Mouse (Mus musculus) thymus, postnatal 4 days (tissue): ENCODE measurements around the gene Rspo1.

Experiments used
- DNase-seq: peaks from one replicate; pipeline ENCODE4 v3.0.0; 2021

Rspo1 gene

DNA sequence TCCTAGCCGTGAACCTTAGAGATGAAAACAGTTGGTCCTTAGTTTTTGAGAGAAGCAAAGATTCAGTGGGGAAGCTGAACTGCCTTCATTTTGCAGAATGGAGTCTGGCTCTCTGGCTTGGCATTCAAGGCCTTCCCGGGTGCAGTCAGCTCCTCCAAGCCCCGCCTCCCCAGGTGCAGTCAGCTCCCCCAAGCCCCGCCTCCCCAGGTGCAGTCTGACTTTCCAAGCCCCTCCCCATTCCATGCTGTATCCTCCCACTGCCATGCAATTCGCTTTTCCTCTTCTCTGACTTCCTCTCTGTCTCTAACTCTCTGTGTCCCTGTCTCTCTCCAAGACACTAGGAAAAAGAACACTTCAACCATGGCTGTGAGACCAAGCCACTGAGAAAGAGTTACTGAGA is 8.0 kb upstream of the Rspo1 start:
- DNase-seq = no peak

DNA sequence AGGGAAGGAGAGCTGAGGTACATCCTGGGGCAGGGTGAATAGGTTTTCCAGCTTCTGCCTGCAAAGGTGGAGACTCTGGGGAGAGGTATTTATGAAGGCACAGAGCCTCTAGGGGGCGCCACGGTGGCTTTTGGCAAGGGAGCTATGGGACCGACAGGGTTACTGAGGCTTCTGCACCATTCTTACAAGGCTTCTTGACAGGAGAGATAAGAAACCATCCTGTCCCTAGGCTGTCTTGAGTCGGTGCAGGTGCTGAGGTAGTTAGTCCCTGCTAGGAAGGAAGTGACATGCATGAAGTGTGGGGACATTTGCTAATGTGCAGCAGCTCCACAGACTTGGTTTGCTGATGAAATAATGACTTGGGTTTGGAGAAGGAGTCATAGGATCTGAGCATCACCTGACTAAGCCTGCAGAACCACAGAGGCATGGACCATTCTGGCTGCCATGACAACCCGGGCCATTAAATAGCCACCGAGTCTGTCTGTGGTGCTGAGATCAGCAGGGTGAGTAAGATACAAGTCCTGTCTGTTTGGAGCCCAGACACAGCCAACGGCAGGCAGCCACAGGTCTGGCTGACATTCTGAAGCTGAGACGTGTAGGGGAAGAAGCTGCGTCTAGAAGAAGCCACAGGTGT is 2.2 kb upstream of the Rspo1 start:
- peak; percentile 82 for DNase-seq

DNA sequence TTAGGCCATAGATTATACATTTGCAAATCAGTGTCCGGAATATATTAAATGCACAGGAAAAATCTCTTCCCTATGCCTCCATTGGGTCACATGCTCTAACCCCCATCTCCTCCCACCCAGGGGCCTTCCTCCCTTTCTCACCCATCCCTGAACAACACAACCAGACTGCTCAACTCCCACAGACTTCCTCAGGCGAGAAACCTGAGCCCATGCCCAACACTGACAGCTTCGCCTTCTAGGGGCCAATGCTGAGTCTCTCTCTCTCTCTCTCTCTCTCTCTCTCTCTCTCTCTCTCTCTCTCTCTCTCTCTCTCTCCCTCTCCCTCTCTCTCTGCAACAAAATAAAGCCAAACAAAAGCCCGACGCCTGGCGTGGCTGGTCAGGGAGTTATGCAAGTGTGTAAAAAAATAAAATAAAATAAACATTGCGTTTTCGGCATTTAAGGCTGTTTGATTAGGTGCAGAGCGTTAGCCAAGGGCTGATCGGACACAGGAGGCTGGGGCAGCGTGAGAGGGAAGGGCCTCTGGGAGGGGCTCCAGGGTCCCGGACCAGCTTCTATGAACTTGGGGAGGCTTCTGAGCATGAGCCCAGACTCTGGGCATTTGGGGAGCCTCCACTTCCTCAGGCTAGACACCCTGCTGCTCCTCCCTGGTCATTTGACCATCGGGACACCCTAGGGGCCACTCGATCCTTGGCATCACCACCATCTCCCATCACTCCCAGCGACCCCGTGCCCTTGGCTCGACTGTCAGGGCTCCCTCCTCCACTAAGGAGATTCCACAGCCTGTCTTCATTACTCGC is 1.2 kb upstream of the Rspo1 start:
- DNase-seq = no peak

DNA sequence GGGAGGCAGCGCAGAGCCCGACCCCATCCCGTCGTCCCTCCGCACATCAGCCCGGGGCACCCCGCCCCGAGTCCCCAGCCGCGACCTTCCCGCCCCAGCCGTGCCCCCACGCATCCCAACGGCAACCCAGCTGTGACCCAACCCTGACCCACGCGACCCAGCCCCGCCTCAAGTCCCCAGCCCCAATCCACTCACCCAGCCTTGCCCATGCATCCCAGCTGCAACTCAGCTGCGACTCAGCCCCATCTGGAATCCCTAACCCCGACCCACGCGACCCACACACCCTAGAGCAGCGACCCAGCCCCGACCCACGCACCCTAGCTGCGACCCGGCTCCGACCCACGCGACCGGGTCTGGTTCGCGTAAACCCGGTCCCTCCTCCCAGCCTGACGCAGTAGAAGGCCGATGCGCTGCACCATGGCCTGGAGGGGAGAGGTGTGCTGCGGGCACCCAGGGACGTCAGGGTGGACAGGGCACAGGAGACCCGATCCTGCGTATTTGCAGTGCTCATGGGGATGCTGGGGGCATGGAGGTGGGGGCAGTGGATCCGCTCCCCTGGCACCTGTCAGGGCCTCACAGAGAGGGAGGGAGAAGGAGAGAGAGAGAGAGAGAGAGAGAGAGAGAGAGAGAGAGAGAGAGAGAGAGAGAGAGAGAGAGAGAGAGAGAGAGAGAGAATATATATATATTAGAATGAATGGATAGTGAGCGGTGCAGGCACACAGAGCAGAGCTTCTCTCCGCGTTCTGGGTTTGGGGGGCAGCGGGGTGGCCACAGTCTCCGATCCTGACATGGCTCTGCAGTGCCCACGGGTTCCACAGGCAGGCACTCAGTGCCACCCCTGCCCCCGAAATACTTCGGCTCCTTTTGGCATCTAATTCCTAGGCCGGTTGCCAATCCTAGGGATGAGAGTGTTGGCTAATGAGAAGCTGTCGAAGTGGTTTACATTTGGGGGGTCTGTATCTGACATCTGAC is 795 bp downstream of the Rspo1 start:
- DNase-seq = no peak

DNA sequence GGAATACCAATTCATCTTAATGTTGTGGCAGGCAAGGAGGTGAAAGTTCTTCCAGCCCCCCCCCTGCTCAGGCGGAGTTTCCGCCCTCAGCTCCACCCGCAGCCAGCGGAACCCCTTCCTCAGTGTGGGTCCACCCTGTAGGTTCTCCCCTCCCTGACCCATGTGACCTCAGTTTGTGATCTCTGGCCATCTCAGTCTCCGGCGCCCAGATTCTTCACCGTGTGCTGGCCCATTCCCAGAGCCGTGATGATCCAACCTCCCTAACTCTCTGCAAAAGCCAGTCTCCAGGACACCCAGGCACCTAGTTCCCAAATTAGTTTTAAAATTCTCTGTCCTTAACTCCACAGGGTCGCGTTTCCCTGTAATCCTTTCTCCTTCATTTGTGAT is 1.5 kb downstream of the Rspo1 start:
- no peak for DNase-seq

DNA sequence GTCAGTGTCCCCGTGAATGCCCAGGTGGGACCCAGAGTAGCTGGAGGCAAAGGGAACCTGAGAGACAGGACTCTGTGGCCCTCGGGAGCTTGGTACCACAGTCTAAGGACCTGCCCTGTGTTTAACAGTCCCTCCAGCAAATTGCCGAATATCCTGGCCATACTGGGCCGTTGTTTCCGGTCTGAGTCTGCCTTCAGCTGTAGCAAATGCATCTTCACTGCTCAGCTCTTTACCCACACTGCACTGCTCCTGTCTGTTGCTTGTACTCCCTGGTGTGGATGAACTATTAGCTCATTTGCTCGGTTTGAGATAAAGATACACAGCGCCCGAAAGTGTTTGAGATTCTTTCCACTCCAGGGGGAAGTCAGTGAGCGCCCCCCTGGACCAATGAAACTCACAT is 2.2 kb downstream of the Rspo1 start:
- no peak for DNase-seq

DNA sequence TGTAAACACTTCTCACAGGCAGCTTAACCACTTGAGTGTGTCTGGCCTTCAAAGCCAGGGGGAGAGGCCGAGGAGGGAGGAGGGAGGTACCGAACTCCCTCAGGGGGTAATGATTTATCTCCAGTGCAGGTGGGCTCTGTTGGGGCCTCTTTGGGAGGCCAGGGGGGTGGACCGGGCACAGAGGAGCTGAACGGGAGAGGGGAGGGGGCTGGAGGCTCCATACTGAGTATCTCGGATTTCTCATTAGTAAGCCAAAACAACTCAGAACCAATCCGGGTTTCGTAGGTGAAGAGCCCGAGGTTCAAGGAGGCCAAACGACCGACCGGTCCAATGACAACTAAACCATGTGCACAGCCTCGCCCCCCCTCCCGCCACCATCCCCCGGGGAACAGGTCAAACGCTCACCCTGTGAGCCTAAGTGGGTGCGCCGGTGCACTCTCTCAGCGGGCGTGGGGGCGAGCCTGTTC is 3.6 kb downstream of the Rspo1 start:
- DNase-seq = no peak

DNA sequence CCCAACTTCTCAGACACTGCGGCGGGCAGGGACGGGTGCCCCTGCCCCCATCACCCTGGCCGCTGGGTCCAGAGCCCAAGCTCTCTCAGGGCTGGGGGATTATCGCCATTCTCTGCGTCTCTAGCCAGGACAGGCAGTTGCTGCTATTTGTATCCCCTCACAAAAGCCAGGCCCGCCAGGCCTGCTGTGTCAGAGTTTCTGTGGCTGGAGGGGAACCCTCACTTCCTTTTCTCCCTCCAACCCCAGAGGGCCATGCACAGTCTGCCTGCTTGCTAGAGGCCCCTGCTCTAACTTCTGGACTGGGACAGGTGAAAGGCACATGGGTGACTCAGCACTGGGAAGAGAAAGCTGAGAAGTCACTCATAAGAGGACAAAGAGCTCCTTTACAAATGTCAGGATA is 4.1 kb downstream of the Rspo1 start:
- DNase-seq = peak; percentile 35

DNA sequence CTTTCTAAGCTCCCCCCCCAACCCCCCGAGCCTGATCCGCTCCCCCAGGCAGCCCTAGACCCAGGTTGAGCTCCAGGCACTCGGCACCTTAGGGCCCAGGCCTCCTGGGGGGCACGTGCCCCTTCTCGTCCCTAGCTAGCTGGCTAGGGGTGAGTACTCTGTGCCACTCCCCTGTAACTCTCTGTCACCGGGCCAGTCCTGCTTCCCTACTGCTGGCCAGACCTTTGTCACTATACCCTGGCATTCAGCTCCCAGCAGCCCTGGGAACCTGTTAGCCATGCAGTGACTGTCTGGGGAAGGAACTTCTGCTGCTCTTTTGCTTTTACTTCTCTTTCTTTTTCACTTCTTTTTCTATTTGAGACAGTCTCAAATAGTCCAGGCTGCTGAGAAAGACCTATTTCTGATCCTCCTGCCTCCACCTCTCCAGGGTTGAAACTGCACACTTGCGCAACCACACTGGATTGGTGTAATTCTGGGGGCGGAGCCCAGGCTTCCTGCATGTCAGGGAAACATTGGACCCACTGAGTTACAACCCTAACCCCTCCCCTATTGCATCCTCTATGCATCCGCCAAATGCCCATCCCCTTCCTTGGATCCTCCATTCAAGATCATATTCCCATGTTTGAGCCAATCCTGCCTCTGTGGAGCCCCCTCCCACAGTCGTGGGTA is 11.4 kb downstream of the Rspo1 start:
- DNase-seq = no peak

DNA sequence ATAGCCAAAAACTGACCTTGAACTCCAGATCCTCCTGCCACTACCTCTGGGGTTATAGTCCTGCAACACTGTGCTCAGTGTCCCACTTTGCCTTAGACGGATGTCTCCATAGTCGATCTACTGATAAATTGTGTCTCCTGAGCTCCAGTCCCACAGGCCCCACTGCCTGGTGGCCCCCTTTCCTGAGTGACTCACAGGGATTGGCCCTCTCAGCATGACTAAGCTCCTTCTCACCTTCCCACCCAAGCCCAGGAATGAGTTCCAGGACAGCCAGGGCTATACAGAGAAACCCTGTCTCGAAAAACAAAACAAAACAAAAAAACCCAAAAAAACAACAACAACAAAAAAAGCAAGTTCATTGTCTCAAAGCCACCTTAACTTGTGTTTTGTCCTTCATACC is 13.3 kb downstream of the Rspo1 start:
- DNase-seq = no peak

DNA sequence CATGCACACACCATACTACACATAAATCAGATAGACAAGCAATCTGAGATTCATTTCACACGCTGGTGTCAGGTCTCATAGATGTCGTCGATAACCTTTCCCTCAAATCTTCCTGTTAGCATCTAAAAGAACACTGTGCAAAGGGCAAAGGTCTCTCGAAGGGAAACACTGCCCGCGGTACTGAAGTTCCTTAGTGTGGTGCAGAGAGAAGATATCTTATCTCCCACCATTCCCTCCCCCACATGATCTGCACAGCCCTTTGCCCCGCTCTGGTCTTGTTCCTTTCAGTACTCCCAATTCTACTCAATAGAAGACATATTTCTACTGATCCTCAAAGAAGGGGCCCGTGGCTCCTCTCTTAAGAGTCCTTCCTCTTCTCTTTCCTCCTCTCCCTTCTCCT is 16.7 kb downstream of the Rspo1 start:
- no peak for DNase-seq

DNA sequence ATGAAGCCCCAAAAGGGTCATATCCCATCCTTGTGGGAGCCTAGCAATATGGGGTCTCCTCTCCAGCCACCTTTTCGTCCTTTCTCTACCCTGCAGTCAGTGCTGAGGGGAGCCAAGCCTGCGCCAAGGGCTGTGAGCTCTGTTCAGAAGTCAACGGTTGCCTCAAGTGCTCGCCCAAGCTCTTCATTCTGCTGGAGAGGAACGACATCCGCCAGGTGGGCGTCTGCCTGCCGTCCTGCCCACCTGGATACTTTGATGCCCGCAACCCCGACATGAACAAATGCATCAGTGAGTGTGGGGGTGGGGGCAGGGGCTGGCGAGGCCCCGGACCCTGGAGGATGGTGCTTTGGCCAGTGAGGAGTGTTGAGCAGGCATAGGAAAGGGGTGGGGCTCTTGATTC is 18.7 kb downstream of the Rspo1 start:
- peak; percentile 57 for DNase-seq

DNA sequence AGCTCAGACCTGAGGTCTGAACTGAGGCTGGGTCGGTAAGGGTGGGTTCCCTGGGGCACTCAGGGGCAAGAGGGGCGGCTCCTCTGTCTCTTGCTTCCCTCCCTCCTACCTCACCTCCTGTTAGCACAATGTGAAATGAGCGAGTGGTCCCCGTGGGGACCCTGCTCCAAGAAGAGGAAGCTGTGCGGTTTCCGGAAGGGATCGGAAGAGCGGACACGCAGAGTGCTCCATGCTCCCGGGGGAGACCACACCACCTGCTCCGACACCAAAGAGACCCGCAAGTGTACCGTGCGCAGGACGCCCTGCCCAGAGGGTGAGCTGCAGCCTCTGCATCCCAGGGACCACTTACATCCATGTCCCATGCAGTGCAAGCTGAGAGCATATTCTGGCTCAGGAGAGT is 21.2 kb downstream of the Rspo1 start:
- peak; percentile 21 for DNase-seq

DNA sequence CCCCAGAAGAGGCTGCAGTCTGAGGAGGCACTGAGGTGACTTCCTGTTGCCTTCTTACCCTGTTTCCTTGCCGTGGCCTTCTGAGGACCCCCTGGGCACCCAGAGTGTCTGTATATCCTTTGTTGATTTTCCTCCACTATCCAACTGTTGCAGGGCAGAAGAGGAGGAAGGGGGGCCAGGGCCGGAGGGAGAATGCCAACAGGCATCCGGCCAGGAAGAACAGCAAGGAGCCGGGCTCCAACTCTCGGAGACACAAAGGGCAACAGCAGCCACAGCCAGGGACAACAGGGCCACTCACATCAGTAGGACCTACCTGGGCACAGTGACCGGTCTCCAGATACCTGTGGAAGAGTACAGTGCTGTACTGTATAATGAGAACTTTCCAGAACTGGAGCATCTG is 22.0 kb downstream of the Rspo1 start:
- DNase-seq = no peak

DNA sequence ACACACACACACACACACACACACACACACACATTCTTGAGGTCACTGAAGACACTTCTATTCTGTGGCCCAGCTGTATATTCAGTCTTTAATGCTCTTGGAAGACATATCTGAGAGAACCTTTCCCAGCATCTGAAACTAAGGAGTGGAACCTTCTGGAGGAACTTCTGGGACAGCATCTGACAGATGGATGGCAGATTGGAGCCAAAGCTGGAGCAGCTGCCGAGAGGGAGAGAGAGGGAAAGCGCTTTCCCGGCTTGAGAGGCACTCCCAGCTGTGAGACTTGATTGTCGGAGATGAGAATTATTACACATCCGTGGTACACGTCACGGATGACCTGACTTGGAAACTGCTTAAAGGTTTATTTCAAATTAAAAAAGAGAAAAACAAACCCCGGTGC is 22.5 kb downstream of the Rspo1 start:
- no peak for DNase-seq

DNA sequence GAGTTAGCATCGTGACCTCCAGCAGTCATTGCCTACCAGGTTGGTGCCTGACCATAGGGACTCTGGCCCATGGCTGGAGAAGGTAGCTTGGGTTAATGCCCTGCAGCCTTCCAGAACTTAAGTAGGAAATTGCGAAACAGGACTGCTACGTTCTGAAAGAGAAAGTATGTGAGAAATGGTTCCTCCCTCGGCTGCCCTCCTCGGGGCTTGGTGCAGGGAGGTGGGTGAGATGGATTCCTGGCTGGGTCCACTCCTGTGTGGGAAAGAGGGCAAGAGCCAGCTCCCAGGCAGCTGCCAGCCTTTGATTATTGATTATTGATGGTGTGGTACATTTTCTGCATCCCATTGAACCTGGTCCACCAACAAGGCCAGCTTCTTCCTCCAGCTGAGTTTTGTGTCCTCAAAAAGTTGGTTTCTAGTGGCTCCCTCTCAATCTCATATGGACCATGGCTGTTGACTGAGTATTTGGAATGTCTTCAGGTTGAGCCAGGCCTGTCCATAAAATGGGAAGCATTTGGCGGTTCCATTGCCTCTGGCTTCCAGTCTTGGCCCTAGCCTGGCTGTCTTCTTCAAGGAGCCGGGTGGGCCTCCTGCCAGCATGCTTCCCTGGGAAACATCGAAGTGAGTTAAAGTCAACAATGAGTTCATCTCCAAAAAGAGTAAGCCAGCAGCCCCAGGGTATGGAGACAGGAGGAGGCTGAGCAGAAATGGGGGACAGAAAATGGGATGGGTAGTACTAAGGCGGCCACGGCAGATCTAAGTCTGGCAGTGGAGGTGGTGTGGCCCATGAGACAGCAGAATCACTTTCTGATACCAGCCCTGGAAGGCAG is 29.8 kb downstream of the Rspo1 start, which contains the start of gene Gnl2:
Gene Gnl2, plus strand, starts transcription at position 780 of the 830 bp plus-strand sequence.
- no peak for DNase-seq

DNA sequence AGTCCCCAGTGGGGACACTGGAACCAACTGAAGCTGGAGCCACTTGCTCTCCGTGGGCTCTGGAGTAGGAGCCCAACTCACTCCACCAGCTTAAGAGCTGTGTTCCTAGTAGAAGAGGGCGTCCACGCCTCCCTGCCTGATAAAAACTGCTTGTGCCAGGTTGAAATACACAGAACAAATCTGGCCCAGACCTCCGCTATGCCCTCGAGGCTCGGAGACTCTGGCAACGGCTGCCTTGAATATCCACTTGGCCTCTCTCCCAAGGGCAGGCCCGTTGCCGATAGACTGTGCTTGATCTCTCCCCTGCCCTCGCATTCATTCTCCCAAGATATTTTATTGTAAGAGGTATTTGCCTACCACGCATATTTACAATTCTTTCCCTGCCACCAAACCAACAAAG is 31.2 kb downstream of the Rspo1 start:
- DNase-seq = no peak

DNA sequence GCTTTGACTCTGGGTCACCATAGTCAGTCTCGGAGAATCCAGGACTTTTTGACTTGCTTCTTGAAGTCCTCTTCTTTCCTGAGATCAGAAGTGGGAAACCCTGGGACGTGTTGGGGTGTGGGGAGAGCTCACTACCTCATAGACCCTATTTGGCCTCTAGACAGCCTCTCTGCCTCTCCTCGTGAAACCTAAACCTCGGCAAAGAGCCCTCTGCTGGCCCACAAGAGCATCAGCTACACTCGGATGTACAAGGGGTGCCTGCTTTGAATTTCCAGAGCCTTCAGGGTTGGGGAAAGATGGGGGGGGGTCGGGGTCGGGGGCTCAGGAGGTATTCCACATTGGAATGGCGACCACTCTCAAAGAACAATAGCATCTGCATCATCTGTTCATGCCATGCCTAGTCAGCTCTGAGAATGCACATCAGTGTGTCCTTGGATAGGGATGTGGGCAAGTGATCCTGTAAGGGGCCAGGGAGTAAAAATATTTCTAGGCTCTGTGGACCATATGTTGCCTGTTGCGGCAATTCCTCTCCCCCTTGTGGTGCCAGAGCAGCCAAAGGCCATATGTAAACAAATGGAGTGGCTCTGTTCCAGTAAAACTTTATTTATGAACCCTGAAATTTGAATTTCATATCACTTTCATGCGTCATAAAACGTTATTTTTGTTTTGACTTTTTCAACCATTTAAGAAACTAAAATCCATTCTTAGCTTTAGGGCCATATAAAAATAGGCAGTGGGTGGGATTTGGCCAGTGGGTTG is 34.7 kb downstream of the Rspo1 start:
- DNase-seq = peak; percentile 49

DNA sequence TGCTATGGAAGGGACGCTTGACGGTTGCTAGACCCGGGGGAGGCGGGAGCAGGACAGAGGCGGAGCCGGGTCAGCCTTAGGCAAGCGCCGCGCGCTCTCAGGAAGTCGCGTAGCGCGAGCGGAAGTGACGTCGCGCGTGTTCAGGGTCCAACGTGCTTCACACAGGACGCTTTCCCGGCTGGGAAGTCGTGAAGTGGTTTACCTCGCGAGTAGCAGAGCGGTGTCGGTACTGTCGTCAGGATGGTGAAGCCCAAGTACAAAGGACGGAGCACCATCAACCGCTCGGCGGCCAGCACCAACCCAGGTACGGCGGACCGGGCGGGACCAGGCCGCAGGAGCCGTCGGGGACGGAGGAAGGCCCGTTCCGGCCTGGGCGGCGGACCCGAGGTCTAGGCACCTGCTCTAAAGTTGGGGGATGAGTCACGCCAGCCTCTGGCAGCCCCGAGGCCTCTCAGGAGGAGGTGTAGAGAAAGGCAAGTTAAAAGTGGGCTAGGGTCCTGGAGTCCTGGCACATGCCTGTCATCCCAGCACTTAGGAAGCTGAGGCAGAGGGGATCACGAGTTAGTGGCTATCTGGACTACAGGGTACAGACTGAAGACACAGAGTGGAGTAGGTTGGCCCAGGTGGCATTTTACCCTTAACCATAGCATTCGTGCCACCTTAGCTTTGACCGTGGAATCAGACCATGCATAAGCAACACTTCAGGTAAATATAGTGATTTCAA is 43.8 kb downstream of the Rspo1 start:
- DNase-seq = peak; percentile 92

DNA sequence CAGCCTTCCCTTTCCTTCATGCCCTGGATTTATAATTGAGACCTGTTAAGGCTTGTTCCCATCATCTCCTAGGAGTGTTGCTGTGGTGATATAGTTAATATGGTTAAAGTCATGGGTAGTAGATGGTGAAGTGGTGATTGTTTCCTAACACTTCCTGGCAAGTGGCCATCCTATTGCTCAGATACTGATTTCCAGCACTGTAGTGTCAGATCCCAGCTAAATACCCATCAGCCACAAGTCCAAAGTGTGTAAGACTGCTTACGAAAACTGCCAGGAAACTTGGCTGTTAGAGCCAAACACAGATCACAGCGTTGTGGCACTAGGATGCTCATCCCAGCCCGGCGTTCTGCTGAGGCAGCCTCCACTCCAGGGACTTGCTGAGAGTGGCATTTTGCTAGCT is 48.1 kb downstream of the Rspo1 start:
- no peak for DNase-seq
